Mouse (Mus musculus) liver, postnatal 0 days (tissue): ENCODE measurements around the gene Gmeb1.

Experiments used
- CTCF ChIP-seq: sonication (generic); IDR thresholded peaks from 2 replicates; pipeline ENCODE4 v1.5.1; 2016; ENCODE audit warnings: antibody characterized with exemption, low read depth
- EP300 ChIP-seq: IDR thresholded peaks from 2 replicates; pipeline ENCODE4 v1.6.1; 2016; ENCODE audit warnings: antibody characterized with exemption, low read depth, mild to moderate bottlenecking

DNA sequence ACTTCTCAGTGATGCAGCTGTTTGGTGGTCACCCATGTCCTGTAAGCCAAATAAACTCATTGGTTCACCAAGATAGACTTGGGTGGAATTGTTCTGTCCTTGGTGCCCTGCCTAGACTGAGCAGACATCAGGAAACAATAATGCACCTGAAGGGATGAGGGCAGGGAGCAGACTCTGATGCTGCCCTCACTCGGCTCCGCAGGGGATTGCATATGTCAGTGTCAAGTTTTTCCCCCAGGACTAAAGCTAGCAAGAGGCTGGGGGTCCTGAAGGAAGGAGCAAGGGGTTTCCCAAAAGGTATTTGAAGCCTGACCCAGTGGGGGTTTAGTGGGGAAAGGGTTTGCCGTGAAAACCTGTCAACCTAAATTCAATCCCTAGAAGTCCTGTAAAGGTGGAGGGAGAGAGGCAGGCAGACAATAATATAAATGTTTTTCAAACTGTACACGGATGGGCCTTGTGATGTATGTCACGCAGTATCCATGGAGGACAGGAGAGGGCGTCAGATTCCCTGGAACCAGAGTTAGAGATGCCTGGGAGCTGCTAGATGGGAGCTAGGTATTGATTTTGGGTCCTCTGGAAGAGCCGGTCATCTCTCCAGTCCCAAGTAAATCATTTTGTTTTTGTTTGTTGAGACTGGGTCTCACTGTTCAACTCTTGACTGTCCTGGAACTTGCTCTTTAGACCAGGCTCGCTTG, 34.4 kb upstream of the Gmeb1 start:
- TF ChIP-seq CTCF, result peak; percentile 54
- no peak for TF ChIP-seq EP300
